Comparison of ENCODE assay signal across 24 mouse cellular contexts in genomic region chr15:5149187-5149586, GRCm38 (mm10). TPM values are rescaled to one million over a fixed set of nuclear protein-coding genes. Genes with fewer than 3 reads are reported as not detected.
A peak's percentile ranks its signal among the peaks of the same experiment; 100 is the strongest.
DNase-seq lines count a peak whose midpoint lies in the region; ATAC-seq and TF ChIP-seq lines count a peak whose summit lies in the region.
"Had no signal": no experiment of that assay in that cellular context is flagged by ENCODE, and none has a peak within 500 bp of the region (broad histone marks: within the 10 kb centered on the region; RNA-seq: fewer than 3 reads in every experiment).

No protein-coding gene starts in this region.

- TF ChIP-seq POLR2A in brain, embryonic 14.5 days (IDR thresholded peaks at IDR 0.05; ENCODE audit: borderline replicate concordance, extremely low read depth, insufficient read depth, insufficient read length, poor library complexity, severe bottlenecking), result no peak
- no peak for TF ChIP-seq POLR2A in limb, embryonic 14.5 days (IDR thresholded peaks at IDR 0.05; ENCODE audit: borderline replicate concordance, extremely low read depth, insufficient read depth, insufficient read length)

- H3K9me3 ChIP-seq in limb, embryonic 14.5 days (ENCODE audit: control insufficient read depth, low read length), result no peaks in the 10 kb centered on the region
- H3K9me3 ChIP-seq: embryonic facial prominence, embryonic 12.5 days; forebrain, embryonic 15.5 days; hindbrain, embryonic 15.5 days; megakaryocyte, embryonic 14.5 days; midbrain, embryonic 15.5 days; neural tube, embryonic 15.5 days; stomach, embryonic 15.5 days had no signal

- H3K36me3 ChIP-seq in limb, embryonic 14.5 days (ENCODE audit: control insufficient read depth, insufficient read depth, low read length), result no peaks in the 10 kb centered on the region
- H3K36me3 ChIP-seq: embryonic facial prominence, embryonic 12.5 days; forebrain, embryonic 15.5 days; hindbrain, embryonic 15.5 days; midbrain, embryonic 15.5 days; neural tube, embryonic 15.5 days; stomach, embryonic 15.5 days had no signal

- ATAC-seq in limb, embryonic 14.5 days (ENCODE audit: low FRiP score, low read depth), result no peak
- ATAC-seq in granulocyte monocyte progenitor cell, adult 5-6 weeks (replicated peaks; ENCODE audit: poor library complexity, severe bottlenecking), result no peak
- ATAC-seq: forebrain, embryonic 15.5 days; midbrain, embryonic 15.5 days had no signal

- peaks cover 21% of the 10 kb centered on the region for H3K4me1 ChIP-seq in limb, embryonic 14.5 days (ENCODE audit: control insufficient read depth, insufficient read depth, low read length)

- peak overlapping the region; percentile 35; the same call in 1 of the 2 replicates for H3K27ac ChIP-seq in gastrocnemius, adult 2 months
- H3K27ac ChIP-seq in limb, embryonic 14.5 days (replicated peaks; ENCODE audit: low read depth, low read length), result no peak overlapping the region
- H3K27ac ChIP-seq: embryonic facial prominence, embryonic 12.5 days; forebrain, embryonic 15.5 days; heart, adult 2 months; hindbrain, embryonic 15.5 days; left cerebral cortex, adult 2 months; midbrain, embryonic 15.5 days; neural tube, embryonic 15.5 days; stomach, embryonic 15.5 days had no signal

- whole genome bisulfite sequencing in limb, embryonic 14.5 days, result 20% methylated on average over 4 of the region's 4 CpGs

- H3K27me3 ChIP-seq in limb, embryonic 14.5 days (ENCODE audit: control insufficient read depth, insufficient read depth, low read length), result no peaks in the 10 kb centered on the region
- H3K27me3 ChIP-seq: embryonic facial prominence, embryonic 12.5 days; forebrain, embryonic 15.5 days; hindbrain, embryonic 15.5 days; megakaryocyte, embryonic 14.5 days; midbrain, embryonic 15.5 days; neural tube, embryonic 15.5 days; stomach, embryonic 15.5 days had no signal

- no peak overlapping the region for H3K9ac ChIP-seq in limb, embryonic 14.5 days (ENCODE audit: low read depth, low read length, severe bottlenecking)
- H3K9ac ChIP-seq: embryonic facial prominence, embryonic 12.5 days; forebrain, embryonic 15.5 days; hindbrain, embryonic 15.5 days; midbrain, embryonic 15.5 days; neural tube, embryonic 15.5 days; stomach, embryonic 15.5 days had no signal

- intact Hi-C loops in gastrocnemius, adult 2 months (cut with DNase I), result no loop called here
- intact Hi-C loops in gastrocnemius, postnatal 14 days (cut with DNase I; ENCODE audit: low total_unique reads), result no loop called here

- no peak for DNase-seq in gastrocnemius, adult 2 months
- DNase-seq in gastrocnemius, postnatal 14 days, result no peak
- peak; percentile 77 for DNase-seq in NIH3T3 (ENCODE audit: low read depth)
- DNase-seq in brain, embryonic 14.5 days (ENCODE audit: low read depth), result peak; percentile 15
- peak; percentile 58 for DNase-seq in limb, embryonic 14.5 days (ENCODE audit: low spot score)
- no peak for DNase-seq in MN1 (ENCODE audit: low spot score)
- DNase-seq: cerebellum, adult 9-10 months; heart, adult 2 months; heart, postnatal 4 days; kidney, adult 8-10 months; kidney, postnatal 36 days; left cerebral cortex, postnatal 4 days; lung, postnatal 10 days; right cerebral cortex, postnatal 14 days; thymus, adult 2 months had no signal

- TF ChIP-seq CTCF in gastrocnemius, adult 2 months (IDR thresholded peaks at IDR 0.05), result no peak
- TF ChIP-seq CTCF in brain, embryonic 14.5 days (IDR thresholded peaks at IDR 0.05; ENCODE audit: borderline replicate concordance, extremely low read depth, insufficient read depth, insufficient read length), result no peak

- 0 out of 2 replicates have a peak overlapping the region, but pooled peaks have one; percentile 13 for H3K4me2 ChIP-seq in limb, embryonic 14.5 days (replicated peaks; ENCODE audit: low read depth, low read length, severe bottlenecking)
- H3K4me2 ChIP-seq: embryonic facial prominence, embryonic 12.5 days; forebrain, embryonic 15.5 days; hindbrain, embryonic 15.5 days; midbrain, embryonic 15.5 days; neural tube, embryonic 15.5 days; stomach, embryonic 15.5 days had no signal

- peak overlapping the region; percentile 17; the same call in 1 of the 2 replicates for H3K4me3 ChIP-seq in gastrocnemius, adult 2 months
- H3K4me3 ChIP-seq in limb, embryonic 14.5 days (replicated peaks; ENCODE audit: low read length), result no peak overlapping the region
- H3K4me3 ChIP-seq: embryonic facial prominence, embryonic 12.5 days; forebrain, embryonic 15.5 days; heart, adult 2 months; hindbrain, embryonic 15.5 days; left cerebral cortex, adult 2 months; megakaryocyte, embryonic 14.5 days; midbrain, embryonic 15.5 days; neural tube, embryonic 15.5 days; stomach, embryonic 15.5 days had no signal

RNA-seq across cellular contexts. Expression of gene Prkaa1, which starts 5.5 kb away (rescaled TPM):
- 10 to 100 TPM; 10.0 to 12.7 TPM for total RNA-seq in gastrocnemius, adult 2 months (2021)
- total RNA-seq in gastrocnemius, postnatal 14 days (2021), result 10 to 100 TPM; 13.5 to 13.8 TPM
- 11.5 and 14.4 TPM in 2 replicates for polyA plus RNA-seq in brain, embryonic 14.5 days (2012; rRNA removed)
- 13.4 and 13.5 TPM in 2 replicates for polyA plus RNA-seq in limb, embryonic 14.5 days (2012; rRNA removed)
- 17.7 and 20.4 TPM in 2 replicates for polyA plus RNA-seq in limb, embryonic 14.5 days (2014; fragmentation: Nextera tagmentation; extraction: Ambion mirVana)
- 19.1 and 19.2 TPM in 2 replicates for total RNA-seq in granulocyte monocyte progenitor cell, adult 5-6 weeks (2014; fragmentation: Nextera tagmentation)
- total RNA-seq in granulocyte monocyte progenitor cell, adult 5-6 weeks (2017), result 19.2 and 21.1 TPM in 2 replicates

RNA-seq across cellular contexts. Expression of gene Rpl37, which starts 32.7 kb away (rescaled TPM):
- total RNA-seq in gastrocnemius, adult 2 months (2021), result 100 to 1,000 TPM; 178 to 188 TPM
- 100 to 1,000 TPM; 256 to 280 TPM for total RNA-seq in gastrocnemius, postnatal 14 days (2021)
- polyA plus RNA-seq in brain, embryonic 14.5 days (2012; rRNA removed), result 979 and 999 TPM in 2 replicates
- 1,000 and 1,908 TPM in 2 replicates for polyA plus RNA-seq in limb, embryonic 14.5 days (2012; rRNA removed)
- 812 and 865 TPM in 2 replicates for polyA plus RNA-seq in limb, embryonic 14.5 days (2014; fragmentation: Nextera tagmentation; extraction: Ambion mirVana)
- total RNA-seq in granulocyte monocyte progenitor cell, adult 5-6 weeks (2014; fragmentation: Nextera tagmentation), result 2,587 and 2,602 TPM in 2 replicates
- total RNA-seq in granulocyte monocyte progenitor cell, adult 5-6 weeks (2017), result 1,276 and 1,288 TPM in 2 replicates

RNA-seq across cellular contexts. Expression of gene Ttc33, which starts 36.1 kb away (rescaled TPM):
- 10 to 100 TPM; 61.6 to 67.4 TPM for total RNA-seq in gastrocnemius, adult 2 months (2021)
- total RNA-seq in gastrocnemius, postnatal 14 days (2021), result 10 to 100 TPM; 32.6 to 37.3 TPM
- polyA plus RNA-seq in brain, embryonic 14.5 days (2012; rRNA removed), result 24.5 and 29.0 TPM in 2 replicates
- polyA plus RNA-seq in limb, embryonic 14.5 days (2012; rRNA removed), result 11.6 and 19.0 TPM in 2 replicates
- 38.4 and 43.0 TPM in 2 replicates for polyA plus RNA-seq in limb, embryonic 14.5 days (2014; fragmentation: Nextera tagmentation; extraction: Ambion mirVana)
- total RNA-seq in granulocyte monocyte progenitor cell, adult 5-6 weeks (2014; fragmentation: Nextera tagmentation), result 18.0 and 50.2 TPM in 2 replicates
- total RNA-seq in granulocyte monocyte progenitor cell, adult 5-6 weeks (2017), result 41.7 and 56.9 TPM in 2 replicates

RNA-seq across cellular contexts. Expression of gene Card6, which starts 40.8 kb away (rescaled TPM):
- total RNA-seq in gastrocnemius, adult 2 months (2021), result 1 to 10 TPM; 1.9 to 2.0 TPM
- total RNA-seq in gastrocnemius, postnatal 14 days (2021), result 1 to 10 TPM; 1.4 to 1.8 TPM
- polyA plus RNA-seq in brain, embryonic 14.5 days (2012; rRNA removed), result 0.48 and 0.70 TPM in 2 replicates
- polyA plus RNA-seq in limb, embryonic 14.5 days (2012; rRNA removed), result 0.76 and 0.98 TPM in 2 replicates
- 0.54 and 1.3 TPM in 2 replicates for polyA plus RNA-seq in limb, embryonic 14.5 days (2014; fragmentation: Nextera tagmentation; extraction: Ambion mirVana)
- total RNA-seq in granulocyte monocyte progenitor cell, adult 5-6 weeks (2014; fragmentation: Nextera tagmentation), result 0.06 and 1.9 TPM in 2 replicates
- 0.05 and 0.22 TPM in 2 replicates for total RNA-seq in granulocyte monocyte progenitor cell, adult 5-6 weeks (2017)

Comparison
In these comparisons a context has a peak if more than half of its experiments do, and no peak if none do; other contexts are left out.
1. DNase-seq: peak in NIH3T3 (single experiment), brain, embryonic 14.5 days (single experiment) and limb, embryonic 14.5 days (single experiment); none in gastrocnemius, adult 2 months (single experiment), gastrocnemius, postnatal 14 days (single experiment) and MN1 (single experiment).
2. RNA of gene Rpl37, which starts 32.7 kb away (total RNA-seq): 1,276 to 2,602 TPM in granulocyte monocyte progenitor cell, adult 5-6 weeks; 256 to 280 TPM in gastrocnemius, postnatal 14 days and 178 to 188 TPM in gastrocnemius, adult 2 months; every median in the first group is over 4 times any median in the second.